Mouse (Mus musculus) midbrain, embryonic 12.5 days (tissue): ENCODE data around the gene Ovol3. TPM values are rescaled to one million over a fixed set of nuclear protein-coding genes. Genes with fewer than 3 reads are reported as not detected.

Experiments used
- ATAC-seq: fragments of 200-750 bp; cut with Nextera tagmentation; 2 replicates; pipeline ENCODE4 v1.8.0; 2017; ENCODE audit warnings: low read depth, moderate TSS enrichment, moderate library complexity; ENCODE audit not compliant: low FRiP score
- H3K27ac ChIP-seq: fragments of 300-500 bp; sonication (generic); replicated peaks from 2 replicates; pipeline ENCODE4 v1.5.1; 2016; ENCODE audit warnings: mild to moderate bottlenecking
- H3K27me3 ChIP-seq: fragments of 300-500 bp; sonication (generic); 2 replicates; pipeline ENCODE4 v1.6.1; 2016; ENCODE audit warnings: mild to moderate bottlenecking
- H3K36me3 ChIP-seq: fragments of 300-500 bp; sonication (generic); 2 replicates; pipeline ENCODE4 v1.6.1; 2016
- H3K4me1 ChIP-seq: fragments of 300-500 bp; sonication (generic); 2 replicates; pipeline ENCODE4 v1.6.1; 2016
- H3K4me2 ChIP-seq: fragments of 300-500 bp; sonication (generic); replicated peaks from 2 replicates; pipeline ENCODE4 v1.6.1; 2016; ENCODE audit warnings: mild to moderate bottlenecking, moderate library complexity
- H3K4me3 ChIP-seq: fragments of 300-500 bp; sonication (generic); 2 replicates; pipeline ENCODE4 v1.5.1; 2016; ENCODE audit warnings: mild to moderate bottlenecking
- H3K9ac ChIP-seq: fragments of 300-500 bp; sonication (generic); replicated peaks from 2 replicates; pipeline ENCODE4 v1.6.1; 2016; ENCODE audit warnings: mild to moderate bottlenecking, moderate library complexity
- H3K9me3 ChIP-seq: fragments of 300-500 bp; sonication (generic); 2 replicates; pipeline ENCODE4 v1.6.1; 2016; ENCODE audit warnings: mild to moderate bottlenecking
- WGBS: fragments of 180-500 bp; shearing (Covaris S2); methylation state at CpG from one replicate; pipeline ENCODE4 v1.1.7; 2016; 5-methylcytosine and 5-hydroxymethylcytosine counted together
- polyA plus RNA-seq: library from polyadenylated mRNA; unstranded; fragments of >200 nt; fragmentation: Nextera tagmentation; extraction: Ambion mirVana; gene quantifications from 2 replicates; pipeline ENCODE4 v1.2.1, GENCODE M21; 2016

Ovol3 gene
- polyA plus RNA-seq, 1 experiment from 2014 or later, result not detected

DNA sequence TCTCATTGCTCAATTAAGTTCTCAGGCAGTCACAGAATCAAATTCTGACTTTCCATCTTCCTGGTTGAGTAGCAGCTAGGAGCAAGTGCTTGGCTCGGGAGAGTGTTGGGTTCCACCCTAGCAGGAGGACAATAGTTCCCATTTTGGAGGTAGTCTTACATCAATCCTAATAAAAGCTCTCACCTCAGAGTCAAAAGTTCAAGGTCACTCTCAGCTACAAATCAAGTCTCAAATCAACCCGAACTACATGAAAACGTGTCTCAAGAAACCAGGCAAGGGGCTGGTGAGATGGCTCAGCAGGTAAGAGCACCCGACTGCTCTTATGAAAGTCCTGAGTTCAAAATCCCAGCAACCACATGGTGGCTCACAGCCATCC, 46.4 kb downstream of the Ovol3 start:
- no peak overlapping the region for H3K4me3 ChIP-seq
- no peaks in the 10 kb centered on the region for H3K27me3 ChIP-seq
- peaks cover 62% of the 10 kb centered on the region for H3K36me3 ChIP-seq
- no peak for ATAC-seq
- H3K9me3 ChIP-seq, result no peaks in the 10 kb centered on the region
- WGBS, result 89% methylated on average over 4 of the region's 4 CpGs
- no peak overlapping the region for H3K4me2 ChIP-seq
- H3K27ac ChIP-seq, result no peak overlapping the region
- H3K9ac ChIP-seq, result no peak overlapping the region
- peaks cover 16% of the 10 kb centered on the region for H3K4me1 ChIP-seq

DNA sequence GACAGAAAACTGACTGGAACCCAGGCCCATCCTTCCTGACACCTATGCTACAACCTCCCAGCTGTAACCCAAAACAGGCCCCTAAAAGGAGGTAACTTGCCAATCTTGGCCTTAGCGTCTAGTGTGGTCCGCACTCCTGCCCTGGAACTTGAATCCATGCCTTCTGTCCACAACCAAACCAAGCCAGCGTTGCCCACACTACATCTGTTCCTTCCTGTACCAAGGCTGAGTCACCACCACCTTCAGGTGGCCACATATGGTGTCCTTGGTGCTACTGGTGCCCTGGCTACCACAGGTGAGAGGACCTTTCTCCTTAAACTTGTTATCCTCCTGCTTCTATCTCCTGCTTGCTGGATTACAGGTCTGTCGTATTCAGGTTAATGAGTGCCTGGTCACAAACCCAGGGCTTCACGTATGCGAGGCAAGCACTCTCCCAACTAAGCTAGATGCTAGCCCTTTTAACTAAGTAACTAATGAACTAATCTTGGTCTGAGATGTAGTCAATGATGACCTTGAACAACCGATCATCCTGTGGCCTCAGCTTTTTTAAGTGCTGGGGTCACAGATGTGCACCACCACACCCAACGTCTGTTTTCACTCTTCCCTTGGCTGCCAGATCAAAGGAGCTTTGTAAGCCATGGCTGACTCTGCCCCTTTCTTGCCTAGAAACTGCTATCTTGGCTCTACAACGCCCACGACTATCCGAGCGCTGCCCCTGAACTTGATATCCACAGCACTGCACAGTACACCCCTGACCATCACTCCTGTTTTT, 47.0 kb downstream of the Ovol3 start:
- H3K9ac ChIP-seq, result no peak overlapping the region
- H3K4me3 ChIP-seq, result no peak overlapping the region
- H3K27ac ChIP-seq, result no peak overlapping the region; the same call in 1 of the 2 replicates
- peaks cover 20% of the 10 kb centered on the region for H3K4me1 ChIP-seq
- no peak overlapping the region for H3K4me2 ChIP-seq
- H3K36me3 ChIP-seq, result peaks cover 62% of the 10 kb centered on the region
- H3K9me3 ChIP-seq, result no peaks in the 10 kb centered on the region
- 87% methylated on average over 12 of the region's 12 CpGs for WGBS
- ATAC-seq, result no peak
- no peaks in the 10 kb centered on the region for H3K27me3 ChIP-seq

DNA sequence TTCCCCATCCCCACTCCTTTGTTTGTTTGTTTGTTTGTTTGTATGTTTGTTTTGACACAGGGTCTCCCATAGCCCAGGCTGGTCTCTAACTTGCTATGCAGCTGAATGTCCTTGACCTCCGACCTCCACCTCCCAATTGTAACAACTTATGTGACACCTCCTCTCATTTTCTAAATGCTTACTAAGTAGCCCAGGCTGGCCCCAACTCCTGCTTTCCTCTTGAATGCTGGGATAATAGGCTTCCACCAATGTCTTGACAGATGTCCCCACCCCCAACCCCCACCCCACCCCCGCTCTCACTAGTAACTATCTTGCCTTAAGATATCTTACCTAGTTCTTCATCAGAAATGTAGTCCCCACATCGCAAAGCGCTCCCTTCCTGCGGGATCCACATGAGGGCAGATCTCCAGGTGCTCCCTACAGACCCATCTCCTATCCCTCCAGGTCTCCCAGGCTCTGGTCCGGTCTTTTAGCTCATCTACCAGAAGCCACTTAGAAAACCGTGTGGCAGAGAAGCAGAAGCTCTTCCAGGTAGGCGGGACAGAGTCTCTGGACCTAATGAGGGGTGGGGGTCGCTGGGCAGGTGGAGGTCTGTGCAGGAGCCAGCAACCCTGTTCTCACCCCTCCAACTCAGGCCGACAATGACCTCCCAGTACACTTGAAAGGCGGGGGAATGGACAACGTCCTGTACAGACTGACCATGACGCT, 50.7 kb downstream of the Ovol3 start:
- no peak overlapping the region for H3K4me3 ChIP-seq
- no peak overlapping the region for H3K4me2 ChIP-seq
- H3K9me3 ChIP-seq, result no peaks in the 10 kb centered on the region
- peaks cover 9% of the 10 kb centered on the region for H3K4me1 ChIP-seq
- no peak for ATAC-seq
- no peak overlapping the region for H3K27ac ChIP-seq
- H3K9ac ChIP-seq, result no peak overlapping the region
- no peaks in the 10 kb centered on the region for H3K27me3 ChIP-seq
- 74% methylated on average over 13 of the region's 13 CpGs for WGBS
- H3K36me3 ChIP-seq, result peaks cover 34% of the 10 kb centered on the region

DNA sequence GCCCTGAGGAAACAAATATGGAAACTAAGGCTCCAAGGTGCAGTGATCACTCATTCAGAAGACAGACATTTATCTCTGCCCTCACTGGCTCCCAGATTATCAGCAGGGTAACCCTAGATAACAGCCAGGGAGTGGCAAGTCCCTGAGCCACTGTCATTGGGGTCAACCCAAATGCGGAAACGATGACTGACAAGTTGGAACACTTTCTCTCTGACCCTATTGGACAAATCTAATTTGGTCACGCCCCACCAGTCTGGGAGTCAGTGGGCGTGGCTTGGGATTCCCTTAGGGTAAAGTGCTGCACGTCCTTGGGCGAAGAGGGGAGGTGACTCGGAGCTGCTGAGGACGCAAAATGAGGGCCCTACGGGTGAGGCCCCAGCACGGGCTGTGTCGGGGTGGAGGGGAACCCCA, 51.6 kb downstream of the Ovol3 start, which contains the start of gene Cox7a1:
TSS of gene Cox7a1 (plus strand) at position 266 of the 411 bp plus-strand sequence.
- Histone ChIP-seq H3K9ac (0 out of 2 replicates have a peak within 1 kb of the TSS, but pooled peaks have one; percentile 24), H3K27me3 (no peaks in the 10 kb centered on the region), H3K4me3 (peak within 1 kb of the TSS; percentile 15; the same call in 1 of the 2 replicates), H3K4me1 (peaks cover 9% of the 10 kb centered on the region), H3K9me3 (no peaks in the 10 kb centered on the region), H3K27ac (no peak within 1 kb of the TSS), H3K4me2 (peak within 1 kb of the TSS; percentile 47), H3K36me3 (peaks cover 31% of the 10 kb centered on the region)
- WGBS, result 2% methylated on average over 11 of the region's 11 CpGs
- ATAC-seq, result peak; percentile 75

Other genes starting within 250 kb of the Ovol3 start
- gene Zfp14, start 184.3 kb downstream of the Ovol3 start, polyA plus RNA-seq, result 7.2 and 7.5 TPM in 2 replicates
- gene Zfp82, start 162.8 kb downstream of the Ovol3 start, polyA plus RNA-seq, result 10.4 and 11.2 TPM in 2 replicates
- 1.0 and 4.5 TPM in 2 replicates for gene Gm26920, start 145.3 kb downstream of the Ovol3 start, polyA plus RNA-seq
- gene Zfp566, start 145.2 kb downstream of the Ovol3 start, polyA plus RNA-seq, result 13.6 and 16.3 TPM in 2 replicates
- 134 and 136 TPM in 2 replicates for gene Zfp260, start 140.9 kb downstream of the Ovol3 start, polyA plus RNA-seq
- gene Zfp382, start 113.8 kb downstream of the Ovol3 start, polyA plus RNA-seq, result 17.0 and 18.8 TPM in 2 replicates
- 19.0 and 20.2 TPM in 2 replicates for gene Zfp146, start 66.0 kb downstream of the Ovol3 start, polyA plus RNA-seq
- 0.74 and 4.1 TPM in 2 replicates for gene Cox7a1, start 51.6 kb downstream of the Ovol3 start, polyA plus RNA-seq
- 59.8 and 61.6 TPM in 2 replicates for gene Capns1, start 36.9 kb downstream of the Ovol3 start, polyA plus RNA-seq
- 151 and 156 TPM in 2 replicates for gene Polr2i, start 3.8 kb downstream of the Ovol3 start, polyA plus RNA-seq
- 257 and 259 TPM in 2 replicates for gene Tbcb, start 3.5 kb downstream of the Ovol3 start, polyA plus RNA-seq
- gene Thap8, start 44.4 kb upstream of the Ovol3 start, polyA plus RNA-seq, result 0.48 and 0.66 TPM in 2 replicates
- 11.3 and 13.4 TPM in 2 replicates for gene Wdr62, start 44.7 kb upstream of the Ovol3 start, polyA plus RNA-seq
- gene Clip3, start 56.0 kb upstream of the Ovol3 start, polyA plus RNA-seq, result 76.3 and 88.6 TPM in 2 replicates
- 86.9 and 92.9 TPM in 2 replicates for gene Alkbh6, start 73.0 kb upstream of the Ovol3 start, polyA plus RNA-seq
- 17.5 and 19.0 TPM in 2 replicates for gene Syne4, start 79.1 kb upstream of the Ovol3 start, polyA plus RNA-seq
- gene E130208F15Rik, start 86.0 kb upstream of the Ovol3 start, polyA plus RNA-seq, result 0.63 TPM in 1 of 2 replicates, not detected in the other
- gene Sdhaf1, start 88.2 kb upstream of the Ovol3 start, polyA plus RNA-seq, result 22.2 and 27.4 TPM in 2 replicates
- gene Lrfn3, start 127.0 kb upstream of the Ovol3 start, polyA plus RNA-seq, result 9.1 and 9.5 TPM in 2 replicates
- 18.3 and 24.4 TPM in 2 replicates for gene Tyrobp, start 178.0 kb upstream of the Ovol3 start, polyA plus RNA-seq
- gene Hcst, start 184.1 kb upstream of the Ovol3 start, polyA plus RNA-seq, result not detected in 2 replicates
- 1.4 TPM in 2 replicates for gene Nfkbid, start 186.0 kb upstream of the Ovol3 start, polyA plus RNA-seq
- 301 and 324 TPM in 2 replicates for gene Aplp1, start 209.8 kb upstream of the Ovol3 start, polyA plus RNA-seq
- 1.6 and 4.7 TPM in 2 replicates for gene Kirrel2, start 222.0 kb upstream of the Ovol3 start, polyA plus RNA-seq
- gene Nphs1, start 222.6 kb upstream of the Ovol3 start, polyA plus RNA-seq, result 0.58 and 1.1 TPM in 2 replicates